Mouse (Mus musculus) gastrocnemius, postnatal 36 days (tissue): ENCODE data around the gene Ccz1. TPM values are rescaled to one million over a fixed set of nuclear protein-coding genes. Genes with fewer than 3 reads are reported as not detected.

Experiments used
- DNase-seq, 2 experiments: peaks; one replicate each; pipeline ENCODE4 v3.0.0; 2022
- intact Hi-C: fragments of 180-260 bp; cut with DNase I; formaldehyde crosslinking; loops from one replicate; pipeline ENCODE4 v1.15.1; 2025
- total RNA-seq, 2 experiments: library from RNA; stranded (reverse); gene quantifications; 2 replicates each; pipeline ENCODE4 v1.2.3; 2021

Ccz1 gene
- total RNA-seq, 2 experiments from 2014 or later = 35.4 to 37.0 TPM

DNA sequence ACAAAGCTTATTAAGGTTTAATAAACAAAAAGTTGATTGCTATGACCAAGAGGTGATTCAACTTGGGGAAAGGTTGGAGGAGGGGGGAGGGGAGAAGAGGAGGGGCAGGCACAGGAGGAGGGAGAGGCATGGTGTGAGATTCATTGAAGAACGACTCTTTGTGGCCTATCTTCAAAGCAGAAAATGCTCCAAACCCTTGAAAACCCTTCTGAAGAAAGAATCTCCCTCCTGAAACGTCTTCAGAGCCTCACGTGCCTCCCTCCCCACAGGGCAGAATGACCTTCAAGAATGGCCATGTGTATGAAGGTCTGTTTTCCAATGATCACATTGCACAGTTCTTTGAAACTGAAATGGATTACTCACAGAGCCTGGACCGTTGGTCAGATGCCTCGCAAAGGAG lies 64.7 kb downstream of the Ccz1 start:
- no peak for DNase-seq
- intact Hi-C loops = no loop called here

DNA sequence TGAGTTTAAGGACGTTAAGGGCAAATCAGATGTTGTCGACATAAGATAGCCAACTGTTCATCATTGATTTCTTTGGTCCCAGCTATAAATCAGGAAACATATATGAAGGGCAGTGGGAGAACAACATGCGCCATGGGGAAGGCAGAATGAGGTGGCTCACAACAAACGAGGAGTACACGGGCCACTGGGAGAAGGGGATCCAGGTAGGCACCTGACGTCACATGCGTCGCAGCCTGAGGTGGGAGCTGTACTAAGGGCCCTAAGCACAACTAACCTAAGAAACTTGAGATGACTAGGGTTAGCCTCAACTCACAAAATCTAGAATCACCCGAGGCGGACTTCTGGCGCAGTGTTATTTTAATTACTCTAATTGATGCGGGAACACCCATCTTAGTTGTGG lies 66.3 kb downstream of the Ccz1 start:
- no peak for DNase-seq
- intact Hi-C loops = no loop called here

DNA sequence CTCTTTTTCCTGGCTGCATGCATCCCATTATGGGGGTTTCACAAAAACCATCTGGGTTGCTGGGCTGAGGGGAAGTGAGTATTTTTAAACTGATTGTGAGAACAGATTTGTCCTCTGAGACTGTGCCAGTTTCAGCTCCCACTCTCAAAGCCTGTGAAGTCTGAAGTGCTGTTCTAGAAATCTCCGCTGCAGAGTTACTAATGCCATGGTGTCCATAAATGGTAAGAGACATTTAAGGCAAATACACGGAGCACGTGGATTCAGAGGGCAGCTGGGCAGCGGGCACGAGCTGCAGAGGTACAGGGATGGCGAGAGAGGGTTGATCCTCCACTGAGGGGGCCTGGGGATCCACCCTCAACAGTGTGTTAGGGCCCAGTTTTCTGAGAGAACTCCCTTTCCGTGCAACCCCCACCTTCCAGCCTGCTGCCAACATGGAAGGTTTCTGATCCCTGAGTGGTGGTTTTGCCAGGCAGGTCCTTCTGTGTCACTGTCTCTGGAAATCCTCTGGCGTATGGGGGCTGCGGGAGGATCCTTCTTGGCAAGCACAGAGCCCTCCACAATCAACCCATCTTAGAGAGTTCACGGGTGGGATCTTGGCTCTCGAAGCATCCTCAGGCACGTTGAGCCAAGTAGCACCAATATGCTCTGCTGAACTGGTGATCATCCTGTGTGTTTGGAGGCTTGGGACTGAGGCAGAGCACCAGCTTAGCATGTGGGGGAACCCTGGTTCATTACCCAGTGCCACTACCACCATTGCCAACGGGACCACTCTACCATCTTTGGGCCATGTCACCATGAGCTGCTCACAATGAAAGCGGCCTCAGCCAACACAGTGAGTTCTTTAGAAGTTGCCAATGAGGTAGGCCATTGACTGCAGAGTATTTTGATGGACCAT lies 71.2 kb downstream of the Ccz1 start:
- intact Hi-C loops = no loop called here
- DNase-seq = no peak

DNA sequence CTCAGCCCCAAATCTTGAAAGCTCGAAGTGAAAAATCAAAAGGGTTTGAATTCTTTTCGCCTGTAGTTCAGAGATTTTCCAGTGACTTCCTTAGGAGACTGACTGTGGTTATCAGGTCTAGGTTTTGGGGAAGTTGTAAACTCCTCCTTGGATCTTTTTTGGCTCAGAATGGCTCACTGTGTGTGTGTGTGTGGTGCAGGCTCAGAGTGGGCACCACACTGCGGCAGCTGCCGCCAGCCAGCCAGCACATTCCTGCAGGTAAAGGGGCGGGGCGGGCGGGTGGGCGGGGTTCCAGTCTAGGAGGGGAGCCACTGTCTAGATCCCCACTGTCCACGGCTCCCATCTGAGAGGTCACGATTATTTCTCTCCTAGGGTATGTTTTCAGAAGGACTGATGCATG lies 73.1 kb downstream of the Ccz1 start:
- intact Hi-C loops = no loop called here
- DNase-seq = no peak

Other genes starting within 250 kb of the Ccz1 start
- gene Eif2ak1, start 197.1 kb downstream of the Ccz1 start, total RNA-seq = 10 to 100 TPM; 21.9 to 24.8 TPM
- not detected for gene Ankrd61, start 117.2 kb downstream of the Ccz1 start, total RNA-seq
- 100 to 1,000 TPM; 125 to 170 TPM for gene Aimp2, start 105.0 kb downstream of the Ccz1 start, total RNA-seq
- gene Pms2, start 104.9 kb downstream of the Ccz1 start, total RNA-seq = 1 to 10 TPM; 4.4 to 4.5 TPM
- gene Gm42421, start 86.7 kb downstream of the Ccz1 start, total RNA-seq = under 1 TPM in 1 of 2 experiments, not detected in 1; 0.89 TPM
- gene Rsph10b, start 81.8 kb downstream of the Ccz1 start, total RNA-seq = under 1 TPM; 0.59 to 0.89 TPM
- not detected for gene Ocm, start 11.8 kb upstream of the Ccz1 start, total RNA-seq
- 10 to 100 TPM; 19.4 to 19.8 TPM for gene Lmtk2, start 85.6 kb upstream of the Ccz1 start, total RNA-seq
- gene Bhlha15, start 175.4 kb upstream of the Ccz1 start, total RNA-seq = not detected
- gene Tecpr1, start 208.7 kb upstream of the Ccz1 start, total RNA-seq = 10 to 100 TPM; 14.0 to 14.2 TPM
- gene Bri3, start 229.6 kb upstream of the Ccz1 start, total RNA-seq = 10 to 100 TPM; 33.8 to 35.6 TPM